Comparison of ENCODE assay signal across 12 mouse cellular contexts in the genomic region with DNA sequence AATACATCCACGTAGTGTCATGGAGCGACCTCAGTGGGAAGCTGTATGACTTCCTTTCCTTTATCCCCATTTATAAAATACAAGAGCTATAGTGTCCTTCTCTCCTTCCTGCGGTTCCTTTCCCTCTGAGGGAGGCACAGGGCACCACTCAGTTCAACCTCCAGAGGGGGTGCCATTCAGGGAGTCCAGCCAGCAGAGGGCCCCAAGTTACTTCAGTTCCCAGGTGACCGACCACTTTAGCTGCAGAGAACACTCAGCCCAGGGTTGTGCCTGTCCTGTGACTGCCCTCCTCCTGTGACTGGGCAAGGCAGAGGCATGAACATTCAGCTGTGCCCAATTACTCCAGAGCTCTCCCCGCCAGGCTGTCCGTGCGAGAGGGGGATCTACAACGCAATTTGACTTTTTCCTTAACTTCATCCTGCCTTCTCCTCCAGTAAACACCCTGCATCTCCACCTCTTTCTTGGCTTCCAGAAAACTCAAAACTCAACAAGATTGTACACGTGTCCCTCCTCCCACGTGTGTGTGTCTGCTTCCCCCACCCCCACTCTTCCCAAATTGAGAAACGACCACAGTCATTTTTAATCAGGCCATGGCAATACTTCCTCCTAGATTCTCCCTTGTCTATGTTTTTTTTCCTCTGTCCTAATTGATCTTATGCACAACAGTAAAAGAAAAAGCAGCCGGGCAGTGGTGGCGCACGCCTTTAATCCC. TPM values are rescaled to one million over a fixed set of nuclear protein-coding genes. Genes with fewer than 3 reads are reported as not detected.
DNase-seq lines count a peak whose midpoint lies in the region; ATAC-seq and TF ChIP-seq lines count a peak whose summit lies in the region.
"Had no signal": no experiment of that assay in that cellular context is flagged by ENCODE, and none has a peak within 500 bp of the region (broad histone marks: within the 10 kb centered on the region; RNA-seq: fewer than 3 reads in every experiment).

No protein-coding gene starts in this region.

- ATAC-seq in kidney, postnatal 0 days (replicated peaks; ENCODE audit: low FRiP score, low read depth): no peak

- H3K4me1 ChIP-seq in kidney, postnatal 0 days (replicated peaks; ENCODE audit: insufficient read depth, low read length): no peaks in the 10 kb centered on the region
- no peaks in the 10 kb centered on the region for H3K4me1 ChIP-seq in kidney, adult 2 months (ENCODE audit: control insufficient read depth, insufficient read depth, low read length)
- H3K4me1 ChIP-seq in cerebellum, adult 2 months (ENCODE audit: control insufficient read depth, insufficient read depth, low read length): peaks cover 3% of the 10 kb centered on the region
- H3K4me1 ChIP-seq: embryonic facial prominence, embryonic 12.5 days; hindbrain, embryonic 13.5 days had no signal

- no peaks in the 10 kb centered on the region for H3K9me3 ChIP-seq in kidney, postnatal 0 days (replicated peaks; ENCODE audit: low read length)
- H3K9me3 ChIP-seq: embryonic facial prominence, embryonic 12.5 days; hindbrain, embryonic 13.5 days had no signal

- H3K4me3 ChIP-seq in kidney, postnatal 0 days (replicated peaks; ENCODE audit: low read depth, low read length): no peak overlapping the region
- H3K4me3 ChIP-seq in kidney, adult 2 months (ENCODE audit: insufficient read depth, low read depth, low read length): no peak overlapping the region
- no peak overlapping the region for H3K4me3 ChIP-seq in cerebellum, adult 2 months (replicated peaks; ENCODE audit: insufficient read depth, low read depth, low read length)
- H3K4me3 ChIP-seq: embryonic facial prominence, embryonic 12.5 days; hindbrain, embryonic 13.5 days had no signal

- 55% methylated on average over 14 of the region's 14 CpGs for WGBS in kidney, postnatal 0 days
- WGBS in kidney, adult 2 months: 56% methylated on average over 14 of the region's 14 CpGs
- 47% methylated on average over 14 of the region's 14 CpGs for WGBS in cerebellum, adult 2 months

- H3K4me2 ChIP-seq in kidney, postnatal 0 days (ENCODE audit: low read length): no peak overlapping the region
- H3K4me2 ChIP-seq: embryonic facial prominence, embryonic 12.5 days; hindbrain, embryonic 13.5 days had no signal

- TF ChIP-seq CTCF in kidney, postnatal 0 days (IDR thresholded peaks at IDR 0.05; ENCODE audit: low read depth): peak; percentile 63
- no peak; the same call in 1 of the 2 replicates for TF ChIP-seq CTCF in kidney, adult 2 months (conservative IDR thresholded peaks at IDR 0.05; ENCODE audit: insufficient read depth, insufficient read length, low read depth, low read length)
- peak; percentile 32; the same call in 1 of the 2 replicates for TF ChIP-seq CTCF in cerebellum, adult 2 months (IDR thresholded peaks at IDR 0.05; ENCODE audit: borderline replicate concordance, insufficient read depth, low read depth, low read length)

- no peaks in the 10 kb centered on the region for H3K36me3 ChIP-seq in kidney, postnatal 0 days (ENCODE audit: insufficient read depth, low read length)
- no peaks in the 10 kb centered on the region for H3K36me3 ChIP-seq in kidney, adult 2 months (ENCODE audit: control insufficient read depth, insufficient read depth, low read length)
- H3K36me3 ChIP-seq: embryonic facial prominence, embryonic 12.5 days; hindbrain, embryonic 13.5 days had no signal

- H3K27me3 ChIP-seq in kidney, postnatal 0 days (ENCODE audit: insufficient read depth, low read length): no peaks in the 10 kb centered on the region
- H3K27me3 ChIP-seq in kidney, adult 2 months (replicated peaks; ENCODE audit: control insufficient read depth, insufficient read depth, low read length): no peaks in the 10 kb centered on the region
- H3K27me3 ChIP-seq in cerebellum, adult 2 months (ENCODE audit: control insufficient read depth, insufficient read depth, low read length): no peaks in the 10 kb centered on the region

- no peak for TF ChIP-seq POLR2A in kidney, adult 2 months (IDR thresholded peaks at IDR 0.05; ENCODE audit: low read depth, low read length)
- TF ChIP-seq POLR2A in cerebellum, adult 2 months (IDR thresholded peaks at IDR 0.05; ENCODE audit: borderline replicate concordance, insufficient read depth, low read length): no peak

- peak; percentile 33 for DNase-seq in adrenal gland, postnatal 14 days
- DNase-seq in adrenal gland, postnatal 4 days (ENCODE audit: low spot score in 2 of 2): no peak
- DNase-seq in kidney, postnatal 0 days (ENCODE audit: low spot score): peak; percentile 19
- no peak for DNase-seq in kidney, adult 2 months
- peak; percentile 61 for DNase-seq in 416B (ENCODE audit: low read depth)
- DNase-seq in cerebellum, adult 2 months: peak; percentile 51 to 60
- DNase-seq in urinary bladder, postnatal 14 days (ENCODE audit: low spot score): no peak
- DNase-seq in layer of hippocampus, adult 9-11 months: no peak

- H3K27ac ChIP-seq in kidney, postnatal 0 days: no peak overlapping the region
- H3K27ac ChIP-seq in kidney, adult 2 months (ENCODE audit: insufficient read depth, low read depth, low read length): no peak overlapping the region
- H3K27ac ChIP-seq in cerebellum, adult 2 months (ENCODE audit: insufficient read depth, low read length): no peak overlapping the region
- H3K27ac ChIP-seq: embryonic facial prominence, embryonic 12.5 days; hindbrain, embryonic 13.5 days had no signal

- no peak overlapping the region for H3K9ac ChIP-seq in kidney, postnatal 0 days (ENCODE audit: low read depth, low read length)
- H3K9ac ChIP-seq: embryonic facial prominence, embryonic 12.5 days; hindbrain, embryonic 13.5 days had no signal

RNA-seq across cellular contexts. Expression of gene Procr, which starts 6.1 kb away (rescaled TPM):
- 38.3 and 52.9 TPM in 2 replicates for total RNA-seq in adrenal gland, postnatal 14 days (2021)
- total RNA-seq in adrenal gland, postnatal 4 days (2021): 10 to 100 TPM; 30.2 to 32.7 TPM
- polyA plus RNA-seq in kidney, postnatal 0 days (2015; fragmentation: Nextera tagmentation; extraction: Ambion mirVana): 6.9 and 7.6 TPM in 2 replicates
- 3.6 and 3.9 TPM in 2 replicates for polyA plus RNA-seq in kidney, adult 2 months (2012; rRNA removed)
- 1.9 TPM in 2 replicates for polyA plus RNA-seq in cerebellum, adult 2 months (2012; rRNA removed)

RNA-seq across cellular contexts. Expression of gene Mmp24, which starts 18.1 kb away (rescaled TPM):
- 2.6 and 3.4 TPM in 2 replicates for total RNA-seq in adrenal gland, postnatal 14 days (2021)
- total RNA-seq in adrenal gland, postnatal 4 days (2021): 1 to 10 TPM; 5.3 to 6.9 TPM
- 0.03 and 0.08 TPM in 2 replicates for polyA plus RNA-seq in kidney, postnatal 0 days (2015; fragmentation: Nextera tagmentation; extraction: Ambion mirVana)
- 0.12 and 0.14 TPM in 2 replicates for polyA plus RNA-seq in kidney, adult 2 months (2012; rRNA removed)
- 153 and 190 TPM in 2 replicates for polyA plus RNA-seq in cerebellum, adult 2 months (2012; rRNA removed)
- polyA plus RNA-seq: liver, embryonic 16.5 days had no signal

RNA-seq across cellular contexts. Expression of gene Gm17581, which starts 21.3 kb away (rescaled TPM):
- total RNA-seq in adrenal gland, postnatal 14 days (2021): not detected in 2 replicates
- total RNA-seq in adrenal gland, postnatal 4 days (2021): not detected
- not detected in 2 replicates for polyA plus RNA-seq in kidney, postnatal 0 days (2015; fragmentation: Nextera tagmentation; extraction: Ambion mirVana)
- not detected in 2 replicates for polyA plus RNA-seq in kidney, adult 2 months (2012; rRNA removed)
- not detected in 2 replicates for polyA plus RNA-seq in cerebellum, adult 2 months (2012; rRNA removed)
- polyA plus RNA-seq: C2C12; embryonic facial prominence, embryonic 12.5 days; hindbrain, embryonic 13.5 days; liver, embryonic 16.5 days had no signal

RNA-seq across cellular contexts. Expression of gene Edem2, which starts 27.7 kb away (rescaled TPM):
- total RNA-seq in adrenal gland, postnatal 14 days (2021): 35.1 and 37.9 TPM in 2 replicates
- total RNA-seq in adrenal gland, postnatal 4 days (2021): 10 to 100 TPM; 42.0 to 43.8 TPM
- polyA plus RNA-seq in kidney, postnatal 0 days (2015; fragmentation: Nextera tagmentation; extraction: Ambion mirVana): 36.4 and 38.1 TPM in 2 replicates
- 44.9 and 53.7 TPM in 2 replicates for polyA plus RNA-seq in kidney, adult 2 months (2012; rRNA removed)
- 52.9 and 53.4 TPM in 2 replicates for polyA plus RNA-seq in cerebellum, adult 2 months (2012; rRNA removed)

Comparison
In these comparisons a context has a peak if more than half of its experiments do, and no peak if none do; other contexts are left out.
1. DNase-seq: peak in adrenal gland, postnatal 14 days (single experiment), kidney, postnatal 0 days (single experiment), 416B (single experiment) and cerebellum, adult 2 months (2 of 2); none in adrenal gland, postnatal 4 days (0 of 2), kidney, adult 2 months (single experiment), urinary bladder, postnatal 14 days (single experiment) and layer of hippocampus, adult 9-11 months (single experiment).
2. RNA of gene Mmp24, which starts 18.1 kb away (polyA plus RNA-seq): 153 to 190 TPM in cerebellum, adult 2 months; 0.12 to 0.14 TPM in kidney, adult 2 months and 0.03 to 0.08 TPM in kidney, postnatal 0 days; every median in the first group is over 100 times any median in the second.